Mouse (Mus musculus) embryonic facial prominence, embryonic 10.5 days (tissue): ENCODE results near the gene Ski. TPM values are rescaled to one million over a fixed set of nuclear protein-coding genes. Genes with fewer than 3 reads are reported as not detected.
A peak's percentile ranks its signal among the peaks of the same experiment; 100 is the strongest.

Source experiments
- DNase-seq: peaks from one replicate; pipeline ENCODE4 v3.0.0-alpha.2; 2017; ENCODE audit warnings: low spot score
- H3K27ac ChIP-seq: fragments of 300-500 bp; sonication (generic); replicated peaks from 2 replicates; pipeline ENCODE4 v1.5.1; 2016; ENCODE audit warnings: mild to moderate bottlenecking
- H3K27me3 ChIP-seq: fragments of 300-500 bp; sonication (generic); replicated peaks from 2 replicates; pipeline ENCODE4 v1.6.1; 2016; ENCODE audit warnings: low read depth, mild to moderate bottlenecking; ENCODE audit not compliant: poor library complexity, severe bottlenecking
- H3K36me3 ChIP-seq: fragments of 300-500 bp; sonication (generic); replicated peaks from 2 replicates; pipeline ENCODE4 v1.6.1; 2016; ENCODE audit warnings: mild to moderate bottlenecking, moderate library complexity
- H3K4me1 ChIP-seq: fragments of 300-500 bp; sonication (generic); 2 replicates; pipeline ENCODE4 v1.6.1; 2016
- H3K4me3 ChIP-seq: fragments of 300-500 bp; sonication (generic); 2 replicates; pipeline ENCODE4 v1.5.1; 2016; ENCODE audit warnings: mild to moderate bottlenecking, moderate library complexity
- H3K9me3 ChIP-seq: fragments of 300-500 bp; sonication (generic); 2 replicates; pipeline ENCODE4 v1.6.1; 2016; ENCODE audit warnings: mild to moderate bottlenecking
- WGBS: fragments of 180-500 bp; shearing (Covaris S2); methylation state at CpG from one replicate; pipeline ENCODE4 v1.1.7; 2016; 5-methylcytosine and 5-hydroxymethylcytosine counted together
- polyA plus RNA-seq: library from polyadenylated mRNA; unstranded; fragments of >200 nt; fragmentation: Nextera tagmentation; extraction: Ambion mirVana; gene quantifications from 2 replicates; pipeline ENCODE4 v1.2.1, GENCODE M21; 2016

Ski gene
- polyA plus RNA-seq, 1 experiment from 2014 or later, result 10.7 TPM

DNA sequence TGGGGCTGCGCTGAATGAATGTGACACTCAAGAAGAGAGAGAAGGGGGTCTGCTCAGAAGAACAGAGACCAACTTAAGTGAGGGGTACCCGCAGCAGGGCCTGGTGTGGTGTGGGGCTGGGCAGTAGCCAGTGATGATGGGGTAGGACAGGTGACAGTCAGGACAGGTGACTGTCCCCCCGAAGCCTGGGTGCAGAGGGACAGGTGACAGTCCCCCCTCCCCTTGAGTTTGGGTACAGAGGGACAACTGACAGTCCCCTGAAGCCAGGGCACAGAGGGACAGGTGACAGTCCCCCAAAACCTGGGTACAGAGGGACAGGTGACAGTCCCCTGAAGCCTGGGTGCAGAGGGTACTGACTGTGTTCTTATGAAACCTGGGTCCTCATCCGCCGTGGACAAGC is 96.2 kb downstream of the Ski start:
- Histone ChIP-seq H3K9me3 (no peaks in the 10 kb centered on the region), H3K36me3 (no peaks in the 10 kb centered on the region), H3K27me3 (no peaks in the 10 kb centered on the region), H3K27ac (no peak overlapping the region), H3K4me1 (peaks cover 73% of the 10 kb centered on the region), H3K4me3 (no peak overlapping the region)
- WGBS, result 84% methylated on average over 5 of the region's 5 CpGs
- DNase-seq, result no peak

DNA sequence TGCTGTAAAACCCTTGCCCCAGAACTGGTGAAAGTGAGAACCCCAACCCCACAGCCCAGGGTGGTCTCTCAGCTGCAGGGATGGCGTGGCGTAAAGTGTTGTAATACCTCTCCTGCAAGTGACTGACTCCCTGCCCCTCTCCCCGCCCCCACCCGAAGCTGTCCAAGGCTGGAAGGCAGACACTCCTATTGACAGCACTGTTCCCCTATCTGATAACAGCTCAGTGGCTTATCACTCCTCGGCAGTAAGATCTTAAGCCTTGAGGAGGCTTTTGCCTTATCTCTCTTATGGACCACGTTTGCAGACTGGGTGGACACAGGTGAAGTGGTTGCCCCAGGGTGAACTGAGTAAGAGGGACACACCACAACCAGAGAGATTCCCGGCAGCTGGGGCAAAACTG is 97.1 kb downstream of the Ski start:
- no peaks in the 10 kb centered on the region for H3K36me3 ChIP-seq
- H3K9me3 ChIP-seq, result no peaks in the 10 kb centered on the region
- H3K27ac ChIP-seq, result no peak overlapping the region
- no peak for DNase-seq
- H3K4me1 ChIP-seq, result peaks cover 73% of the 10 kb centered on the region
- WGBS, result 53% methylated on average over 7 of the region's 7 CpGs
- no peak overlapping the region for H3K4me3 ChIP-seq
- no peaks in the 10 kb centered on the region for H3K27me3 ChIP-seq

DNA sequence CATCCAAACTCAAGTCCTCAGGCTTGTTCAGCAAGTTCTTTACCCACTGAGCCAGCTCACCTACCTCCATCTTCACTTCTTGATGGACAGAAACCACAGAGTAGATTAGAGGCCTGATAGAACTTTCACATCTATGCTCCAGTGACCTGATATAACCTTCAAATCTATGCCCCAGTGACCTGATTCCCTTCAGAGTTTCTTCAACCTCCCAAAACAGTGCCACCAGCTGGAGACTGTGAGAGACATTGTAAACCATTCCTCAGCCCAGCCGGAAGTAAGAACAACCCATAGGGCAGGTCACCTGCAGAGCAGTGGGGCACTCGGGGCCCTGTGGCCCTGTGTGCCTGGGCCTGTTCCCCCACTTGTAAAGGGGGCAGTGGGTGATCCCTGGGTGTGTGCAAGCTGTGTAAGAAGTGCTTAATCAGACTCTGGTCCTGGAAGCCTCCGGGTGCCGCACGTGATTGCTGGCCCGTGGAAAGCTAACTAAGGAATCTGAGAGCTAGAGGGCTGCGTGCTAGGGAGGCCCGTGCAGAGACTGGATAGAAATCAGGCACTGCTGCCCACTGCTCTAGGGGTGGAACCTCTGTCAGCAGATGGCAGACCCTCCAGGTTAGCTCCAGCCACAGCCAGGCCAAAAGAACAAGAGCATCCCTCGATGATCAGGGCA is 98.4 kb downstream of the Ski start:
- DNase-seq, result no peak
- Histone ChIP-seq H3K4me3 (no peak overlapping the region), H3K36me3 (no peaks in the 10 kb centered on the region), H3K27ac (peak overlapping the region; percentile 44; the same call in 1 of the 2 replicates), H3K4me1 (peaks cover 68% of the 10 kb centered on the region), H3K27me3 (no peaks in the 10 kb centered on the region), H3K9me3 (no peaks in the 10 kb centered on the region)
- 81% methylated on average over 9 of the region's 9 CpGs for WGBS

DNA sequence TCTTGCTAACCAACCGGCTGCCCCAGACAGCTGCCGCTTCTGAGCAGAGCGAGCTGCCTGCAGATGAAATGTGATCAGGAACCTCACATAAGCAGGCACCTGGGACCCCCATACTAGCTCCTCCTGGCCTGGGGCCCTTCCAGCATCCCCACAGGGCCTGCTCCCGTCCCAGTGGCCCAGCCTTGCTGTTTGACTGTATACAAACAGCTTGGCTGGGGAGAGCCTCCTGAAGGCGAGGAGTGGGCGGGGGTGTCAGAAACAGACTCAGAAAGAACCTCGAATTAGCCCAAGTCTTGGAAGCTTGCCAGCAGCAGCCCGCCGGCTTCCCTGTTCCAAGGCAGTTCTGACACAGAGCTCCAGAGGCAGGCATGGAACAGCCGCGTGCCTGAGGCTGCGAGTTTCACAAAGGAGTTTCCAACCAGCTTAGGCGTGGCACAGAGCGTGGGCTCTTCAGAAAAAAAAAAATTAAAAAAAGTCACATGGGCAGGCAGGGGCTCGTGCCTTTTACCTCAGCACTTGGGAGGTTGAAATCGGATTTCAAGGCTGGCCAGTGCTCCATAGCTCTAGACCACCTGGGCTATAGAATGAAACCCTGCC is 99.8 kb downstream of the Ski start:
- H3K4me3 ChIP-seq, result peak overlapping the region; percentile 6; the same call in 1 of the 2 replicates

DNA sequence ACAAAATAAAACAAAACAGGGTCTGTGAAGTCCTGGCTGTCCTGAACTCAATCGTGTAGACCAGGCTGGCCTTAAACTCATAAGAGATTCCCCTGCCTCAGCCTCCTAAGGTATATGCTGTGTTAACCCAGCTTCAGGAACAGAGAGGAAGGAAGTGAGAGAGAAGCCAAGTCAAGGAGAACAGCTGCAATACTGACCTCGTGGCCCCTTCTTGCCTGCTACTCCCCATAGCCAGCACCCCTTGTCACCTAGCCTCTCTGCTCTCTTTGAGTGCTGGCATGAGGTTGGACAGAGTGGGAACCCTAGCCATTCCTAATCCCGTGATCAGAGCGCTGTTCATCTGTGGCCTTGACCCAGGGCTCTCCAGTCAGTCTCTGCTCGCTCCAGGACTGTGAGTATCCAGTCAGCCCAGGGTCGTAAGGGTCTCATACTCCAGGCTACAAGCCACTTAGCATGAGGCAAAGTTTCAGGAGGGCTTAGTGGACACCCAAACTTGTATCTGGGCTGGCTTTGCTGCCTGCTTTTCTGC is 100.4 kb downstream of the Ski start:
- Histone ChIP-seq H3K36me3 (no peaks in the 10 kb centered on the region), H3K9me3 (peaks cover 7% of the 10 kb centered on the region; the same call in 1 of the 2 replicates), H3K27ac (peak overlapping the region; percentile 81), H3K27me3 (no peaks in the 10 kb centered on the region), H3K4me1 (peaks cover 76% of the 10 kb centered on the region), H3K4me3 (no peak overlapping the region)
- 79% methylated on average over 6 of the region's 6 CpGs for WGBS
- no peak for DNase-seq

More for the DNA sequence above, 99.8 kb downstream of the Ski start:
- Histone ChIP-seq H3K27ac (peak overlapping the region; percentile 81), H3K9me3 (peaks cover 7% of the 10 kb centered on the region; the same call in 1 of the 2 replicates), H3K36me3 (no peaks in the 10 kb centered on the region), H3K4me1 (peaks cover 75% of the 10 kb centered on the region), H3K27me3 (no peaks in the 10 kb centered on the region)
- 58% methylated on average over 16 of the region's 16 CpGs for WGBS
- DNase-seq, result peak; percentile 56

DNA sequence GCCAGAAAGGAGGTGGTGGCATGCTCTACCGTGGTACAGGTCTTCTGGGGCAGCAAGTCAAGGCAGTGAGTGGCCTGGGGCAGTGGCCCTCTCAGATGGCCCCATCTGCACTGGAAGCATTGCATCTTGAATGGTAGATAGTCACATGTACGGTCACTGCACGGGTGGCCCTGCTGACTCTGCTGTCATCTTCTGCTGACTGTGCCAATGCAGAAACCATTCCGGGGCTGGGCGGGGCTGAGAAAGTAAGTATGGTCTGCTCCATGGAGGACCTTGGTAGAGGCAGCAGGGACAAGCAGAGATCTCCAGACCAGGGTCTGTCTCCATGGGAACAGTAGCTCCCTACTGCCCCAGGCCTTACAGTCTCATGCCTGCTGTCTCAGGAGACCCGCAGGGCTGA is 101.2 kb downstream of the Ski start:
- peak overlapping the region; percentile 65; the same call in 1 of the 2 replicates for H3K27ac ChIP-seq
- no peak for DNase-seq
- no peak overlapping the region for H3K4me3 ChIP-seq
- 89% methylated on average over 6 of the region's 6 CpGs for WGBS
- H3K27me3 ChIP-seq, result no peaks in the 10 kb centered on the region
- peaks cover 74% of the 10 kb centered on the region for H3K4me1 ChIP-seq
- peaks cover 7% of the 10 kb centered on the region; the same call in 1 of the 2 replicates for H3K9me3 ChIP-seq
- H3K36me3 ChIP-seq, result no peaks in the 10 kb centered on the region; the same call in 1 of the 2 replicates

DNA sequence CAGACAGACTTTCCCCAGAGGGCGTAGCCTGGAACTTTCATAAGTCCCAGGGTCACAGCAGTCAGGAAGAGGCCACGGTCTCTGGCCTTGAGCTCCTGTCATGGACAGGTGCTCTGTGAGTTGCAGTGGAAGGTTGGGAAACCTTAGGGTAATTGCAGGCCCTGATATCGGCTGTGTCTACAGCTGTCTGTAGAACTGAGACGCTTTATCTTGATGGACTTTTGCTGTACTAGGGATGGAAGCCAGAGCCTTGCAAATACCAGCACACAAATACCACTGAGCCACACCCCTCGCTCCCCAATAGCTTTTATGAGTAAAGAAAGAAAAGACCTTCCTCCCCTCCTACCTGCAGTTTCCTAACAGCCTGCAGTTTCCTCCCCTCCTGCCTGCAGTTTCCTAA is 101.8 kb downstream of the Ski start:
- H3K4me1 ChIP-seq, result peaks cover 75% of the 10 kb centered on the region
- H3K9me3 ChIP-seq, result peaks cover 7% of the 10 kb centered on the region; the same call in 1 of the 2 replicates
- WGBS, result 78% methylated on average over 5 of the region's 5 CpGs
- peak overlapping the region; percentile 65; the same call in 1 of the 2 replicates for H3K27ac ChIP-seq
- H3K36me3 ChIP-seq, result no peaks in the 10 kb centered on the region; the same call in 1 of the 2 replicates
- DNase-seq, result no peak
- H3K27me3 ChIP-seq, result no peaks in the 10 kb centered on the region
- no peak overlapping the region for H3K4me3 ChIP-seq

DNA sequence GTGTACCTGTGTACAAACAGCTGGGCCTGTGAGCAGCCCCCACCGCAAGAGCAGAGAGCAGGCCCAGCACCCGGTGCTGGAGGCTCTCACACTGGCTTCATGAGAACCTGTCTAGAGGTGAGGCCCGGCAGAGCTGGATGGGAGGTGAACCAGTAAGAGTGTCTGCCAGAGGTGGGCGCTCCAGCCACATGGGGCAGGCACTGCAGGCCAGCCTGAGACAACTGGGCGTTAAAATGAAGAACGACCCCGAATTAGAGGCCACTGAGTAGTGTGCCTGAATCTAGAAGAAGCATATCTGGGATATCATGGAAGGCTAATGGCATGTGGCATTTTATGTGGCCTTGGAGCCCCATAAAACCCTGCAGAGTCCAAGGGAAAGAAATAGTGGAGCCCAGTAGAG is 102.4 kb downstream of the Ski start:
- no peak overlapping the region for H3K4me3 ChIP-seq
- WGBS, result 87% methylated on average over 7 of the region's 7 CpGs
- no peak for DNase-seq
- H3K4me1 ChIP-seq, result peaks cover 73% of the 10 kb centered on the region
- 0 out of 2 replicates have a peak overlapping the region, but pooled peaks have one; percentile 16 for H3K27ac ChIP-seq
- H3K27me3 ChIP-seq, result no peaks in the 10 kb centered on the region
- peaks cover 7% of the 10 kb centered on the region; the same call in 1 of the 2 replicates for H3K9me3 ChIP-seq
- H3K36me3 ChIP-seq, result no peaks in the 10 kb centered on the region; the same call in 1 of the 2 replicates

DNA sequence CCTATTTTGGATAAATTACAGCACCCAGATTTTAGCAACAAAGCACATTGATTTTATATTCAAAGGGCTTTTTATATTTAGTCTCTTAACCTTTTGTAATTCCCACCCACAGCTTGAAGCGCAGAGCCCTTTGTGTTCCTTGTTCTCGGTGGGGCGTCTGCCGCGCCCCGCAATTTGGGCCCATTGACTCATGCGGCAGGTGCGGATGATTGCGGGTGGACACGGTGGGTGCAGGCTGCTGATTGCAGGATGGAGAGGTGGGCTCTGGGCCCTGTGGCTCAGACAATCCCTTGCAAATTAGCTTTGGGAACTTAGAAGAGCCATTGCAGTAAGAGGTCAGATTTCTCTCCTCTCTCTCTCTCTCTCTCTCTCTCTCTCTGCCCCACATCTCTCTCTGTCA is 104.1 kb downstream of the Ski start:
- 82% methylated on average over 10 of the region's 10 CpGs for WGBS
- peak overlapping the region; percentile 32; the same call in 1 of the 2 replicates for H3K27ac ChIP-seq
- H3K9me3 ChIP-seq, result peaks cover 7% of the 10 kb centered on the region; the same call in 1 of the 2 replicates
- no peaks in the 10 kb centered on the region; the same call in 1 of the 2 replicates for H3K36me3 ChIP-seq
- H3K4me1 ChIP-seq, result peaks cover 73% of the 10 kb centered on the region
- DNase-seq, result no peak
- no peaks in the 10 kb centered on the region for H3K27me3 ChIP-seq
- H3K4me3 ChIP-seq, result no peak overlapping the region

DNA sequence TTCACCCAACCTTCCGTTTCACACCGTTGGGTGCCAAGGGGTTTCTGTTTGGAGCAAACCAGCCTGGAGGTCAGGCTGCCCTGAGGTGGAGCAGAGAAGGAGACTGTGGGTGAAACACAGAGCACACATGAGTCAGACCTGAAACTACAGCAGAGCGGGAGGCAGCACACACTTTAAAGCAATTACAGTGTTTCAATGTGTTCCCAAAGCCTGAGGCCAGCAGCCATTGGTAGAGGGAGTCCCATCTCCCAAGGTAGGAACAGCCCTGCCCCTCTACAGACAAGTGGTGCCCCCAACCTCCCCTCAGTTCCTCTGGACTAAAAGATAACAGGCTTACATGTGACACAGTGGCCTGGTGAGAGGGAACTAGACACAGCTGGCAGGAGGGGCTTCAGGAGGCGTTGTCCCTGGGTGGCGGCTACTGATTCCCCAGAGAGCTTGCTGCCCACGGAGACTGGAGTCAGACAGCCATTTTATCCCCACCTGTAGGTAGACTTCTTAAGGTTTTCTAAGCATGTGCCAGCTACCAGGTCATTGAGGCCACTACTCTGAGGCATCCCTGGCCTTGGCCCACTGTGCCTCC is 104.9 kb downstream of the Ski start:
- Histone ChIP-seq H3K9me3 (peaks cover 7% of the 10 kb centered on the region; the same call in 1 of the 2 replicates), H3K27ac (peak overlapping the region; percentile 45; the same call in 1 of the 2 replicates), H3K4me1 (peaks cover 66% of the 10 kb centered on the region), H3K4me3 (no peak overlapping the region), H3K27me3 (no peaks in the 10 kb centered on the region), H3K36me3 (no peaks in the 10 kb centered on the region; the same call in 1 of the 2 replicates)
- no peak for DNase-seq
- 81% methylated on average over 6 of the region's 6 CpGs for WGBS

DNA sequence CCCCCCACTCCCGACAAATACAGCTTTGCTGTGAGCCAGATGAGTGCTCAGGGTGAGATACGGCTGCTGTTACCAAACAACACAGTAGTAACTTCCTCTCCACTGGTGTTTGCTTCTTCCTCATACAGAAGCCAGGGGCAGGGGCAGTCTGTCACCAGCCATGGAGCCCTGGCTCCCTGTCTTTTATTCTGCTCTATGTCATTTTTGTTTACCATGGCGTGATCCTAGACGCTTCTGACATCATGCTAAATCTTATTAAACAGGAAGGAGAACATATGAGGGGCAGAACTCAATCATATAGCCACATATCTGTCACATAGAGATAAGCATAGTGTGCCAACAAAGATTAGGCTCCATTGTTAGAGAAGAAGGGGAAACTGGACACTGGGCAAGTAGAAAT is 105.8 kb downstream of the Ski start:
- peaks cover 7% of the 10 kb centered on the region; the same call in 1 of the 2 replicates for H3K9me3 ChIP-seq
- DNase-seq, result no peak
- H3K27me3 ChIP-seq, result no peaks in the 10 kb centered on the region
- H3K36me3 ChIP-seq, result no peaks in the 10 kb centered on the region; the same call in 1 of the 2 replicates
- no peak overlapping the region for H3K4me3 ChIP-seq
- H3K27ac ChIP-seq, result peak overlapping the region; percentile 26
- 78% methylated on average over 4 of the region's 4 CpGs for WGBS
- peaks cover 59% of the 10 kb centered on the region for H3K4me1 ChIP-seq

DNA sequence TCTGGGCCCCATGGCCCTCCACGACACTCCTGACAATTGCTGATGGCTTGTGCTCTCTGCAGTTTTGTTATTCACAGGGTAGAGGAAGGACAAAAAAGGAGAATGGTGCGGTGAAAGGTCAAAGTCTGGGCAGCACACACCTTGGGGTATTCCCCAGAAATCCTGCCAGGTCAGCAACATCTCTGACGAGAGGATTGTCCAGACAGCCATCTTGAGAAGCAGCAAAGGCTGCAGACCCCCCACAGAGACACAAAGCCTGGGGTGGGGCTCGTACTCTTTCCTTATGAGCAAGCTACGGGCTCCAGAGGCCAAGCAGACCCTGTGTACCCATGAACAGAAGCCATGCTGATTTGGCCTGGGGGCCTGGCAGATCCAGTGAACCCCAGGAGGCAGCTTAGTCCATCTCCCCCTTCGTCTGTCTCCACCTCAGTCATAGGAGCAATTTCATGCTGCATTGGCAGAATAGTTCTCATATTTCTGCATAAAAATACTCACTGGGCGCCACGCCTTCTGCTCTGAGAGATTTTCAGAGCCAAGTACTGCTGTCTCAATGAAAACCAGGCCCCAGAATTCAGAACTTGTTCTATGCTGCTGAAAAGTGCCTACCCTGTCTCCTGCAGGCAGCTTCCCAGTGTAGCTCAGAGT is 108.5 kb downstream of the Ski start:
- Histone ChIP-seq H3K27ac (peak overlapping the region; percentile 25; the same call in 1 of the 2 replicates), H3K9me3 (peaks cover 7% of the 10 kb centered on the region; the same call in 1 of the 2 replicates), H3K36me3 (no peaks in the 10 kb centered on the region; the same call in 1 of the 2 replicates), H3K27me3 (no peaks in the 10 kb centered on the region), H3K4me3 (no peak overlapping the region), H3K4me1 (peaks cover 42% of the 10 kb centered on the region)
- 72% methylated on average over 8 of the region's 8 CpGs for WGBS
- DNase-seq, result no peak
